Mouse (Mus musculus) midbrain, embryonic 16.5 days (tissue): Measurements from ENCODE around the gene Zmiz1. TPM values are rescaled to one million over a fixed set of nuclear protein-coding genes. Genes with fewer than 3 reads are reported as not detected.
A peak's percentile ranks its signal among the peaks of the same experiment; 100 is the strongest.

Experiments
- ATAC-seq: fragments of 200-750 bp; cut with Nextera tagmentation; 2 replicates; pipeline ENCODE4 v1.8.0; 2017; ENCODE audit warnings: moderate TSS enrichment
- H3K27ac ChIP-seq: fragments of 300-500 bp; sonication (generic); 2 replicates; pipeline ENCODE4 v1.5.1; 2014; ENCODE audit warnings: mild to moderate bottlenecking, low read length, mixed read lengths
- H3K27me3 ChIP-seq: fragments of 300-500 bp; sonication (generic); 2 replicates; pipeline ENCODE4 v1.6.1; 2014; ENCODE audit warnings: low read depth, low read length, mixed read lengths; ENCODE audit not compliant: control insufficient read depth, insufficient read depth
- H3K36me3 ChIP-seq: fragments of 300-500 bp; sonication (generic); 2 replicates; pipeline ENCODE4 v1.6.1; 2014; ENCODE audit warnings: mild to moderate bottlenecking, low read length, moderate library complexity, mixed read lengths; ENCODE audit not compliant: control insufficient read depth, insufficient read depth
- H3K4me1 ChIP-seq: fragments of 300-500 bp; sonication (generic); 2 replicates; pipeline ENCODE4 v1.6.1; 2014; ENCODE audit warnings: mild to moderate bottlenecking, low read length, mixed read lengths; ENCODE audit not compliant: control insufficient read depth, insufficient read depth
- H3K4me2 ChIP-seq: fragments of 300-500 bp; sonication (generic); 2 replicates; pipeline ENCODE4 v1.6.1; 2014; ENCODE audit warnings: mild to moderate bottlenecking, low read length, mixed read lengths
- H3K4me3 ChIP-seq: fragments of 300-500 bp; sonication (generic); 2 replicates; pipeline ENCODE4 v1.5.1; 2014; ENCODE audit warnings: low read depth, mild to moderate bottlenecking, low read length, moderate library complexity, mixed read lengths
- H3K9ac ChIP-seq: fragments of 300-500 bp; sonication (generic); 2 replicates; pipeline ENCODE4 v1.6.1; 2014; ENCODE audit warnings: low read depth, low read length, mixed read lengths
- H3K9me3 ChIP-seq: fragments of 300-500 bp; sonication (generic); replicated peaks from 2 replicates; pipeline ENCODE4 v1.6.1; 2014; ENCODE audit warnings: mild to moderate bottlenecking, low read length, mixed read lengths; ENCODE audit not compliant: control insufficient read depth, poor library complexity, severe bottlenecking
- WGBS: fragments of 180-500 bp; shearing (Covaris S2); extraction: QIAGEN DNeasy Blood & Tissue Kit; methylation state at CpG from one replicate; pipeline ENCODE4 v1.1.7; 2014; 5-methylcytosine and 5-hydroxymethylcytosine counted together
- polyA plus RNA-seq: library from polyadenylated mRNA; unstranded; fragments of >200 nt; fragmentation: Nextera tagmentation; extraction: Ambion mirVana; gene quantifications from 2 replicates; pipeline ENCODE4 v1.2.1, GENCODE M21; 2015

The Zmiz1 gene
- polyA plus RNA-seq, 1 experiment from 2014 or later, result 54.2 TPM

- Histone ChIP-seq H3K9ac (peak overlapping the region; percentile 67), H3K4me2 (peak overlapping the region; percentile 41), H3K4me1 (peaks cover 60% of the 10 kb centered on the region), H3K36me3 (peaks cover 3% of the 10 kb centered on the region; the same call in 1 of the 2 replicates), H3K27me3 (no peaks in the 10 kb centered on the region), H3K9me3 (no peaks in the 10 kb centered on the region), H3K4me3 (no peak overlapping the region), H3K27ac (peak overlapping the region; percentile 99)
- peak; percentile 89 for ATAC-seq
- WGBS, result 4% methylated on average over 21 of the region's 21 CpGs
Observed at GRCm38 (mm10) chr14:25585545-25586301, 126.7 kb downstream of the Zmiz1 start.

- Histone ChIP-seq H3K36me3 (peaks cover 3% of the 10 kb centered on the region; the same call in 1 of the 2 replicates), H3K4me3 (no peak overlapping the region), H3K9me3 (no peaks in the 10 kb centered on the region), H3K4me2 (peak overlapping the region; percentile 41), H3K4me1 (peaks cover 60% of the 10 kb centered on the region), H3K27ac (peak overlapping the region; percentile 99), H3K9ac (peak overlapping the region; percentile 61), H3K27me3 (no peaks in the 10 kb centered on the region)
- WGBS, result 14% methylated on average over 10 of the region's 10 CpGs
- ATAC-seq, result peak; percentile 14; the same call in 1 of the 2 replicates
Observed at GRCm38 (mm10) chr14:25586846-25587486, 128.0 kb downstream of the Zmiz1 start.

- Histone ChIP-seq H3K27ac (peak overlapping the region; percentile 99), H3K4me1 (peaks cover 60% of the 10 kb centered on the region), H3K9me3 (no peaks in the 10 kb centered on the region), H3K27me3 (no peaks in the 10 kb centered on the region), H3K4me2 (peak overlapping the region; percentile 41; the same call in 1 of the 2 replicates), H3K9ac (peak overlapping the region; percentile 61), H3K36me3 (peaks cover under 1% of the 10 kb centered on the region; the same call in 1 of the 2 replicates), H3K4me3 (no peak overlapping the region)
- 4% methylated on average over 6 of the region's 6 CpGs for WGBS
- ATAC-seq, result peak; percentile 43
Observed at GRCm38 (mm10) chr14:25587487-25588001, 128.6 kb downstream of the Zmiz1 start.

GRCm38 (mm10) chr14:25588156-25588555, 129.2 kb downstream of the Zmiz1 start:
- Histone ChIP-seq H3K9ac (no peak overlapping the region; the same call in 1 of the 2 replicates), H3K27me3 (no peaks in the 10 kb centered on the region), H3K4me2 (no peak overlapping the region), H3K27ac (peak overlapping the region; percentile 99), H3K36me3 (no peaks in the 10 kb centered on the region), H3K4me3 (no peak overlapping the region), H3K4me1 (peaks cover 63% of the 10 kb centered on the region), H3K9me3 (no peaks in the 10 kb centered on the region)
- 40% methylated on average over 2 of the region's 2 CpGs for WGBS
- ATAC-seq, result no peak

GRCm38 (mm10) chr14:25588946-25589937, 130.3 kb downstream of the Zmiz1 start:
- H3K36me3 ChIP-seq, result no peaks in the 10 kb centered on the region
- H3K27me3 ChIP-seq, result no peaks in the 10 kb centered on the region
- peak overlapping the region; percentile 48 for H3K27ac ChIP-seq
- no peaks in the 10 kb centered on the region for H3K9me3 ChIP-seq
- WGBS, result 55% methylated on average over 16 of the region's 16 CpGs
- no peak overlapping the region for H3K9ac ChIP-seq
- H3K4me3 ChIP-seq, result no peak overlapping the region
- no peak for ATAC-seq
- peaks cover 68% of the 10 kb centered on the region for H3K4me1 ChIP-seq
- no peak overlapping the region for H3K4me2 ChIP-seq

GRCm38 (mm10) chr14:25591000-25591399, 132.0 kb downstream of the Zmiz1 start:
- no peaks in the 10 kb centered on the region for H3K36me3 ChIP-seq
- no peak overlapping the region for H3K4me3 ChIP-seq
- no peak overlapping the region for H3K27ac ChIP-seq
- 46% methylated on average over 4 of the region's 5 CpGs for WGBS
- no peak for ATAC-seq
- H3K4me2 ChIP-seq, result no peak overlapping the region
- no peaks in the 10 kb centered on the region for H3K9me3 ChIP-seq
- no peaks in the 10 kb centered on the region for H3K27me3 ChIP-seq
- H3K9ac ChIP-seq, result no peak overlapping the region
- H3K4me1 ChIP-seq, result peaks cover 58% of the 10 kb centered on the region

- H3K9me3 ChIP-seq, result no peaks in the 10 kb centered on the region
- H3K27ac ChIP-seq, result no peak overlapping the region
- H3K27me3 ChIP-seq, result no peaks in the 10 kb centered on the region
- no peak for ATAC-seq
- peaks cover 54% of the 10 kb centered on the region for H3K4me1 ChIP-seq
- no peaks in the 10 kb centered on the region for H3K36me3 ChIP-seq
- H3K4me2 ChIP-seq, result no peak overlapping the region
- H3K4me3 ChIP-seq, result no peak overlapping the region
- 93% methylated on average over 1 of the region's 1 CpGs for WGBS
- H3K9ac ChIP-seq, result no peak overlapping the region
Observed at GRCm38 (mm10) chr14:25591426-25591825, 132.4 kb downstream of the Zmiz1 start.

GRCm38 (mm10) chr14:25592522-25592921, 133.5 kb downstream of the Zmiz1 start:
- no peak for ATAC-seq

More at GRCm38 (mm10) chr14:25592522-25592921, 133.5 kb downstream of the Zmiz1 start:
- no peak overlapping the region for H3K4me2 ChIP-seq
- no peak overlapping the region for H3K27ac ChIP-seq
- no peaks in the 10 kb centered on the region for H3K36me3 ChIP-seq
- 57% methylated on average over 6 of the region's 6 CpGs for WGBS
- no peak overlapping the region for H3K9ac ChIP-seq
- peaks cover 43% of the 10 kb centered on the region for H3K4me1 ChIP-seq
- no peaks in the 10 kb centered on the region for H3K9me3 ChIP-seq
- no peaks in the 10 kb centered on the region for H3K27me3 ChIP-seq
- no peak overlapping the region for H3K4me3 ChIP-seq
